Mouse (Mus musculus) embryonic fibroblast, embryonic 13.5 days (primary cell): ENCODE data around the gene Gm45234. TPM values are rescaled to one million over a fixed set of nuclear protein-coding genes. Genes with fewer than 3 reads are reported as not detected.

Source experiments
- H3K27ac ChIP-seq: 2 replicates; pipeline ENCODE4 v1.5.1; 2012; ENCODE audit warnings: low read length, control low read depth, inconsistent platforms; ENCODE audit not compliant: insufficient read depth
- H3K4me1 ChIP-seq: 2 replicates; pipeline ENCODE4 v1.6.1; 2011; ENCODE audit warnings: low read length; ENCODE audit not compliant: control insufficient read depth, insufficient read depth
- H3K4me3 ChIP-seq: 2 replicates; pipeline ENCODE4 v1.5.1; 2011; ENCODE audit warnings: mild to moderate bottlenecking, control low read depth, low read length; ENCODE audit not compliant: insufficient read depth
- CTCF ChIP-seq: IDR thresholded peaks from 2 replicates; pipeline ENCODE4 v1.5.1; 2011; ENCODE audit warnings: mild to moderate bottlenecking, control low read depth, low read length, moderate library complexity, borderline replicate concordance; ENCODE audit not compliant: insufficient read depth
- POLR2A ChIP-seq: IDR thresholded peaks from 2 replicates; pipeline ENCODE4 v1.6.1; 2011; ENCODE audit warnings: low read depth, mild to moderate bottlenecking, control low read depth, low read length, moderate library complexity
- polyA plus RNA-seq: library from polyadenylated mRNA; stranded (reverse); fragments of >200 nt; gene quantifications from 2 replicates; pipeline ENCODE4 v1.2.4, GENCODE M21; 2011; ENCODE audit warnings: low read depth; ENCODE audit not compliant: missing spikeins, insufficient read length

Gm45234 gene
- polyA plus RNA-seq, 1 experiment: 0.58 TPM

DNA sequence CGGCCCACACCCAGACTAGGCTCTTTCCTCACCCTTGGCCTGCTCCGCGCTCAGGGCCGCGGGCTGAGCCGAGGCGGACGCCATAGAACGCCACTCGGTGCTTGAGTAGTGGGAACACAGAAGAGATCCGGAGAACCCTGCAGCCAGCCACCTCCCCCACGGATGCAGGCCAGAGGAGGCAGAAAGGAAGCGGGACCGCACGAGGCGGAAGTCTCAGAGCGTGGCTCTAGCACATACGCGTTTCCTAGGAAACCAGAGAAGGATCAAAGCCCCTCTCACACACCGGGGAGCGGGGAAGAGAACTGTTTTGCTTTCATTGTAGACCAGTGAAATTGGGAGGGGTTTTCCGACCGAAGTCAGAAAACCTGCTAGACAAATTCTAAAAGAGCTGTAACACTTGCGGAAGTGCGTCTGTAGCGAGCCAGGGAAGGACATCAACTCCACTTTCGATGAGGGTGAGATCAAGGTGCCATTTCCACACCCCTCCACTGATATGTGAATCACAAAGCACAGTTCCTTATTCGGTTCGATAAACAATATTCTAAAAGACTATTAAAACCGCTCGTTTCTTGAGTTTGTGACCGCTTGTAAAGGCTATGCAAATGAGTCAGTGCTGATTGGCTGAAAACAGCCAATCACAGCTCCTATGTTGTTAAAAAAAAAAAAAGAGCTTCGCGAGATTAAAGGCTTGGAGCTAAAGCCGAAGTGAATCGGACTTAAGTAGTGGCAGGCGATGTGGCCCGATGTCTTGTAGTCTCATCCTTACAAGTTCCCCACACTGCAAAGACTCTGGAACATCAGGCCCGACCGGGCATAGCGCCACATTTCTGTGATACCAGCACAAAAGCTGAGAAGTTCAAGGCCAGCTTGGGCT lies 14.7 kb downstream of the Gm45234 start, which contains the start of gene Grcc10:
Gene Grcc10 (minus strand): TSS at position 487 of the 874 bp plus-strand sequence.
- H3K4me1 ChIP-seq: no peaks in the 10 kb centered on the region
- H3K27ac ChIP-seq: peak within 1 kb of the TSS; percentile 92
- peak within 1 kb of the TSS; percentile 43 for H3K4me3 ChIP-seq
- TF ChIP-seq CTCF (no peak), POLR2A (peak; percentile 96)

DNA sequence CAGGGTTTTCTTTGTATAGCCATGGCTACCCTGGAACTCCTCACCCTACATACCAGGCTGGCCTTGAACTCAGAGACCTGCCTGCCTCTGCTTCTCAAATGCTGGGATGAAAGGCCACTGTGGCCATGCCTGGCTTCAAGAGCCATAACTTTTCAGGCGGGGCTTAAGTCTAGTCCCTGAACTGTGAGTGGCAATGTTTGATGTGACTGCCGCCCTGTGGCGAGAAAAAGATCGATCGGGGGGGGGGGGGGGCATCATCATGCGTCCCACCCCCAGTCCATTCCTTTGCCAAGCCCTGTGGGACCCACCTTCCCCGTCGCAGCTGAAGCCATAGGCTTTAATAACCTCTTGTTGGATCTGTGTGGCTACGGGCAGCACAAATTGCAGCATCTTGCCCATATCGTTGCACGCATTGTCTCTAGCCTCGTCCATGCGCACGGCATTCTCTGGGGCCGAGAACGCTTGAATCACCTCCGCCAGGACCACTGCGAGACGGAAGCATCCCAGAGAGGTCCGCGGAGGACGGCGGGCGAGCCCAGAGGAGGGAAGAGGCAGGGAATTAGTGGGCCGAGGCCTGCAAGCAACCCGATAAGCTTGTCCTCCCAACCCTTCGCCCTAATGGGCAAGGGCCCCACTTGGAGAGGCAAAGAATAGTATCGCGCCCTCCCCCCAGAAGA lies 15.5 kb downstream of the Gm45234 start:
- peak overlapping the region; percentile 92 for H3K27ac ChIP-seq
- peak overlapping the region; percentile 43 for H3K4me3 ChIP-seq
- TF ChIP-seq CTCF (no peak), POLR2A (peak; percentile 9; the same call in 1 of the 2 replicates)
- H3K4me1 ChIP-seq: no peaks in the 10 kb centered on the region

DNA sequence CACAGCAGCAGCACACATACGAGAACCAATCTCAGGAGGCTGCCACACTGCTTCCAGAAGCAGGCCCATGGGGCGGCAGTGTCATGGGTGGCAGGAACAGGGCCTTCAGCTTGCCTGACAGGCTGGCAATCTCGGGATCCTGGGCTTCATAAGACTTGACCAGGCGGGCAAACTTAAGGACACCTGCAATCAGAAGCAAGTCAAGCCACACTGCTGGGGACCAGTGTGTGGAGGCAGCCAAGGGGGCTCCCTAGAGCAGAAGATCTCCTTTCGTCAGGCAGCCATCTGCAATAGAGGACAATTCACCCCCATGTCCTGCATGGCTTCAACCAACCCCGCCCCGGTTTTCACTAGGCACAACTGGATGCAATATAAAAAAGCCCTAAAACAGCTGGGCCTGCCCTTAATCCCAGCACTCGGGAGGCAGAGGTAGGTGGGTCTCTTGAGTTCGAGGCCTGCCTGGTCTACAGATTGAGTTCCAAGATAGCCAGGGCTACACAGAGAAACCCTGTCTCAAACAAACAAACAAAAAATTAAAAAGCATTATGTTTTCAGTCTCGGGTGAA lies 16.5 kb downstream of the Gm45234 start:
- Histone ChIP-seq H3K27ac (no peak overlapping the region), H3K4me3 (no peak overlapping the region), H3K4me1 (no peaks in the 10 kb centered on the region)
- TF ChIP-seq POLR2A: no peak
- no peak for TF ChIP-seq CTCF

DNA sequence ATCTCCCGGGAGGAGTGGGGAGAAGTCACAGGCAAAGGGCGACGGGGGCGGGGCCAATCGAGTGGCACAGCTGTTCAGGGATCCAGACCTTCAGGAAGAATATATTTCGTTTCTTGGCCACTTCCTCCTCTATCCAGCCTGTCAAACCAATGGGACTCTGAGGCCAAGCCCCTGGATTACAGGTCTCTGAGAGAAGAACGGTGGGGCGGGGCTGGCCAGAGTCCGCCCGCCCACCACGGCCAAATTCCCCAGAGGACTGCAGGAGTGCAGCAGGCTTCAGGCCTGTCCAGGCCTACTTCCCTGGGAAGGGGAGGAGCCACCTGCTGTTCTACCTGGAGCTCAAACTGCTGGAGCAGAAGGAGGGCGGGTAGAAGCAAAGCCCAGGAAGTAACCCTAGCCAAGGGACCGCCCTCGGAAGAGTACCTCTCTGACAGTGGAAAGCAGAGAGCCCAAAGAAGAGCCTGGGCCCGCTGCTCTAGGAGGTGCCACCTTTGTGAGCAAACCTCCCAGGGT lies 17.3 kb downstream of the Gm45234 start, which contains the start of gene Ptpn6:
Gene Ptpn6 (minus strand): TSS at position 204 of the 513 bp plus-strand sequence.
- TF ChIP-seq CTCF: no peak
- no peak for TF ChIP-seq POLR2A
- Histone ChIP-seq H3K27ac (no peak within 1 kb of the TSS), H3K4me3 (no peak within 1 kb of the TSS), H3K4me1 (no peaks in the 10 kb centered on the region)

DNA sequence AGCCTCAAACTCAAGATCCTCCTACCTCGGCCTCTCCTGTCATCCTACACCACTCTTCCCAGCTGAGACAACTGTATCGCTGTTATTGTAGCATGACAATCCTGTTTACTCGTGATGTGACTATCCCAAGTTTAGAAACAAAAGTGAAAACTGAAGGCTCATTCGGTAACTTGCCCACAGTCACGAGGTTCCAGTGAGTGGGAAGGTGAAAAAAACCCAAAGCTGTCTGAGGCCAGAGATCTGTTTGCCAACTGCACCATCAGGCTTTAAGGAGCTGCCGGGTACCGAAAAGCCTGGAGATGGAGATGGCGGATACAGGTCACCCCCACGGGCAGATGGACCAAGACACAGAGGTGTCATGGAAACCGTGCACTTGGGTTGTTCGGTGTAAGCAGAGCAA lies 18.8 kb downstream of the Gm45234 start:
- Histone ChIP-seq H3K27ac (no peak overlapping the region), H3K4me1 (no peaks in the 10 kb centered on the region), H3K4me3 (no peak overlapping the region)
- no peak for TF ChIP-seq POLR2A
- TF ChIP-seq CTCF: no peak

DNA sequence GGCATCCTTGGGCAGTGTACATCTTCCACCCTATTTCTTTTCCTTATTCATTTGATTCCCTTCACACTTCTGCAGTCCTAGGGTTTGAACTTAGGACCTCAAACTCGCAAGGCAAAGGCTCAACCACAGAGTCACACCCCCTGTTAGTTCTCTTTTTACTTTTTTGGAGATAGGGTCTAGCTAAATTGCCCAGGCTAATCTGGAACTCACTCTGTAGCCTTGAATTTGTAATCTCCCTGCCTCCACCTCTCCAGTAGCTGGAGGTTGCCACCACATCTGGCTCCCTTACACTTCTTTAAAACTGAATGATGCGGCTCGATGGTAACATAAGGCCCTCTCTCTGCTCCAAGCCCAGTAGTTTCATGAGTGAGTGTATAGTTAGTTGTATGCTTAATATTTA lies 21.4 kb downstream of the Gm45234 start:
- no peak for TF ChIP-seq POLR2A
- no peak for TF ChIP-seq CTCF

DNA sequence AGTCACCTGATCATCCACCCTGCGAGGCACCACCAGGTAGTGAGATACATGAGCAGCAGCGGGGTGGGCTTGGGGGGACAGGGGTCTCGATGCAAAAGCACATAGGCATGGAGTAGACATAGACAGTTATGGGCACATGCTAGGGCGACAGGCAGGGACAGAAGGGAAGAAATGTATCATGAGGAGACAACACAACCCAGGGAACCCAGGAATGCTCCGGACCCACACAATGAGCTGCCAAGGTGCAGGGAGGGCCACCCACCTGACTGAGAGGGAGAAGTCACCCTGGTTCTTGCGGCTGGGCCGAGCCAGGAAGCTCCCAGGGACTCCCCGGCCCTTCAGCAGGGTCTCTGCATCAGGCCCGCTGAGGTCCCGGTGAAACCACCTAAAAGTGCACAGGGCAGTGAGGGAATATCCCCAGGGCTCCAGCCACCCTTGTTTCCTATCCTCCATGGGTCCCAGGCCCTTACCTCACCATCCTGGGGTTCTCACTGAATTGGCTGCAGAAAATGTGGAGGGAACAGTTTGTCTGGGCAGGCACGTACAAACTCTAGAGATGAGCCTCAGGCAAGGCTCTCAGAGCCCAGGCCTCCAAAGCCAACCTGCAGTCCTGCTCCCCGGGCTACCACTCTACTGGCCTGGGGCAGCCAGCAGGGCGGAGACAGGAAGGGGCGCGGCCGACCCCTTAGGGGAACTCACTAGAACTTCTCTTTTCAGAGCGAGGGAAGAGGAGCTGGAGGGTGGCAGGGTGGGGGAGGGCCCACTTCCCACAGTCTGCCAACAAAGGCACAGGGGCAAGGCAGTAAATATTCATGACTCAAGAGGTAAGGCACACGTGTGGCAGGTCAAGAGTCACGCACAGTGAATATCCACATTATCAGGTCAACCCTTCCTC lies 23.1 kb downstream of the Gm45234 start:
- H3K4me3 ChIP-seq: no peak overlapping the region
- no peak overlapping the region for H3K27ac ChIP-seq
- H3K4me1 ChIP-seq: no peaks in the 10 kb centered on the region
- no peak for TF ChIP-seq CTCF
- TF ChIP-seq POLR2A: no peak

More for the DNA sequence above, 21.4 kb downstream of the Gm45234 start:
- H3K27ac ChIP-seq: no peak overlapping the region
- H3K4me3 ChIP-seq: no peak overlapping the region
- H3K4me1 ChIP-seq: no peaks in the 10 kb centered on the region

DNA sequence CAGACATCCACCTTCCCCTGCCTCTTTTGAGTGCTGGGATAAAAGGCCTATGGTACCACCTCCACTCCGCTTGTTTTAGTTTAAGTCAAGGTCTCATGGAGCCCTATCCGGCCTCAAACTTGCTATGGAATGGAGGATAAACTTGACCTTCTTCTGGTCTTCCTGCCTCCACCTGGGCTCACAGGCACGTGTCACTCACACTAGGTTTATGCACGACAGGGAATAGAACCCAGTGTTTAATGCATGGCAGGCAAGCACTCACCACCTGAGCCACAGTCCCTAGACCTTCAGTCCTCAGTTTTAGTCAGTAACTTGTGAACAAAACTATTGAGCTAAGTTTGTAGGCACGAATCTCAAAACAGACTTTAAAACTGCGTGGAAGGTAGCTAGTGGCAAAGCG lies 24.8 kb downstream of the Gm45234 start:
- no peak overlapping the region for H3K27ac ChIP-seq
- TF ChIP-seq POLR2A (no peak), CTCF (no peak)
- no peak overlapping the region for H3K4me3 ChIP-seq
- no peaks in the 10 kb centered on the region for H3K4me1 ChIP-seq
